Mouse (Mus musculus) c-Kit-positive CD71-positive TER-119-negative erythroid progenitor cells, embryonic 14.5 days (primary cell): ENCODE measurements around the gene Mrpl53.
A peak's percentile ranks its signal among the peaks of the same experiment; 100 is the strongest.

Experiments used
- DNase-seq: peaks from one replicate; pipeline ENCODE4 v3.0.0-alpha.2; 2013; ENCODE audit warnings: low read depth

Mrpl53 gene

GRCm38 (mm10) chr6:83121863-83122710, 13.2 kb downstream of the Mrpl53 start:
- no peak for DNase-seq

GRCm38 (mm10) chr6:83122961-83123360, 14.1 kb downstream of the Mrpl53 start:
- DNase-seq, result no peak

- DNase-seq, result peak; percentile 96
These were observed 16.0 kb downstream of the Mrpl53 start for GRCm38 (mm10) chr6:83124851-83125312.

- no peak for DNase-seq
These were observed 16.5 kb downstream of the Mrpl53 start, which contains the start of gene Ino80b for GRCm38 (mm10) chr6:83125331-83125730. Gene Ino80b, minus strand, starts transcription at chr6:83125431.

- no peak for DNase-seq
These were observed 18.6 kb downstream of the Mrpl53 start for GRCm38 (mm10) chr6:83127419-83127818.

- DNase-seq, result no peak
These were observed 22.7 kb downstream of the Mrpl53 start for GRCm38 (mm10) chr6:83131469-83132034.

- no peak for DNase-seq
These were observed 23.5 kb downstream of the Mrpl53 start for GRCm38 (mm10) chr6:83132176-83132919.

- no peak for DNase-seq
These were observed 25.4 kb downstream of the Mrpl53 start for GRCm38 (mm10) chr6:83134226-83134625.

GRCm38 (mm10) chr6:83134951-83135513, 26.2 kb downstream of the Mrpl53 start, which contains the start of gene Rtkn:
Gene Rtkn, plus strand, starts transcription at chr6:83135463.
- DNase-seq, result no peak

GRCm38 (mm10) chr6:83135571-83136161, 26.8 kb downstream of the Mrpl53 start:
- DNase-seq, result no peak

- DNase-seq, result no peak
These were observed 27.5 kb downstream of the Mrpl53 start for GRCm38 (mm10) chr6:83136291-83136880.

GRCm38 (mm10) chr6:83136881-83137575, 28.2 kb downstream of the Mrpl53 start:
- DNase-seq, result no peak

- DNase-seq, result no peak
These were observed 28.7 kb downstream of the Mrpl53 start for GRCm38 (mm10) chr6:83137576-83137950.

- DNase-seq, result no peak
These were observed 29.2 kb downstream of the Mrpl53 start for GRCm38 (mm10) chr6:83138056-83138455.

- no peak for DNase-seq
These were observed 31.2 kb downstream of the Mrpl53 start for GRCm38 (mm10) chr6:83140044-83140443.

GRCm38 (mm10) chr6:83141636-83142035, 32.8 kb downstream of the Mrpl53 start:
- DNase-seq, result no peak

GRCm38 (mm10) chr6:83142211-83142731, 33.4 kb downstream of the Mrpl53 start:
- no peak for DNase-seq

- no peak for DNase-seq
These were observed 34.0 kb downstream of the Mrpl53 start for GRCm38 (mm10) chr6:83142886-83143285.

- DNase-seq, result no peak
These were observed 36.4 kb downstream of the Mrpl53 start for GRCm38 (mm10) chr6:83145209-83145608.

GRCm38 (mm10) chr6:83145805-83146204, 37.0 kb downstream of the Mrpl53 start:
- DNase-seq, result no peak

GRCm38 (mm10) chr6:83147280-83147679, 38.4 kb downstream of the Mrpl53 start:
- no peak for DNase-seq
